Mouse (Mus musculus) lung, postnatal 36 days (tissue): Measurements from ENCODE around the gene Fggy.
A peak's percentile ranks its signal among the peaks of the same experiment; 100 is the strongest.

Experiments
- DNase-seq: peaks from one replicate; pipeline ENCODE4 v3.0.0; 2022; ENCODE audit warnings: mixed read lengths

The Fggy gene

DNA sequence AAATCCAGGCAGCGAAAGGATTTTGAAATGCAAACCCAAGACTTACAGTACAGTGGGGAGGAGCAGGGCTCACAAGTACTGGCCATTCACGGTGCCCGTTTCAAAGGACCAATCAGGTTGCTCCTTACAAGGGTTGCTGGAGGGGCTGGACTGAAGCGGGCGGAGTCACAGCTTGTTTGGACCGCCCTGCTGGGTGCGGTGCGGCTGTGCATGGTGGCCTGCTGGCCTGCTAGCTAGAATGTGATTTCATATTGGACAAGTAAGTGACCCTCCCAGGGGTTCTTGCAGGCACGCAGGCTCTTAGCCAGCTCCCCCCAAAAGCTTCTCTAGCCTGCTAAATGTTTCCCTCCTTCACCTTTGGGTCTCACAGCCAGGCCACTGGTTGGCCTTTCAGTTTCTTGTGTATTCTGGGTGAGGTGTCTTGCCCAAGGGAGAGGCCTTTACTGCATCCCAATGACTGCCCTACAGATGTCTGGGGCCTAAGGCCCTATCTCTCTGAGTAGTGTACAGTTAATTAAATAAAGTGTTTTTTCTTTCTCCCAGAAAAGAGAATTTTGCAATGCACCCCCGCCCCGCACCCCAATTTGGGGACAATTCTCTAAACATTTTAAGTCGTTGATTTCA is at the start of gene Fggy:
TSS of gene Fggy (plus strand) at position 175 of the 624 bp plus-strand sequence.
- DNase-seq, result peak; percentile 99

DNA sequence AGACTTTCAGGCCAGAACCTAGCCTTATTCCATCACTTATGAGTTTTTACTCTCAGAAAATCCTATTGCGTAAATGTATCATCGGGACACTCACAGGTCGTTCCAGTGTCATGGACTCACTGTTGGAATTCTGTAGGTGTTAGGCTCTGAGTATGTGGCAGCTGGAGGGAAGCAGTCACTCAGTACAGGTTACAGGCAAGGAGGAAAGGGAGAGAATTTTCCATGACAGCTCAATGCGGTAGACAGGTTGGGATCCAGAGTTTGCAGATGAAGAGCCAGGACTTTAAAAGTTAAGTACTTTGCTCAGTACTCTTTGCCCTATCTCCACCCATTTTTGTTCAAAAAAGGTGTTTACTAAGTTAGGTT is 49.4 kb upstream of the Fggy start:
- DNase-seq, result no peak

GRCm38 (mm10) chr4:95518382-95518781 is 38.9 kb upstream of the Fggy start:
- DNase-seq, result no peak

DNA sequence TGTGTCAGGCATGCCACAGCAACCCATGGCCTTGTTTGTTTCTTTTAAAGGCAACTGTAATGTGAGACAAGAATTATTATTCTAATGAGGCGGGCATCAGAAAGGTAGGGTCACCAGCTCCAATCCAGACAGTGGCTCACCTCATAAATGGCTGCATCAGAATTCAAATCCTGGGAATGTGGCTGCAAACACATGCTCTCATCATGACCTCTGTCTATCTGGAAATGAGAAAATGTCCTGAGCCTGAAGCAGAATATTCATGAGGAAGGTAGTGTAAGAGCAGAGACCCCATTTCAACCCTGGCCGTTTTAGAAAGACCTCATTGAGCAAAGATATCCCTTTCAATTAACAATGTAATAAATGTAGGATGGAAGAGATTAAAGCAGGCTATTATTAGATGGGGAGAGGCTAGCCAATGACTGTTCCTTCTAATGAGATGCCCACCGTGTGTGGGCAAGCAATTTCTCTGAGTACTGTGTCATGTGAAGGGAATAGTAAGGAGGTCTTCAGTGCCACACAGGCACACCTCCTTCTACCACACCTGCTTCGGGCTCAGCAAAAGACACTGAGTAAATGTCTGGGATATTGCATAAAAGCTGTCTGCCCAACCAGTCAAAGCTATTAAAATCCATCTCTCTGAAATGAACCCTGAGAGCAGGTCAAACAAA is 37.2 kb upstream of the Fggy start:
- DNase-seq, result no peak

DNA sequence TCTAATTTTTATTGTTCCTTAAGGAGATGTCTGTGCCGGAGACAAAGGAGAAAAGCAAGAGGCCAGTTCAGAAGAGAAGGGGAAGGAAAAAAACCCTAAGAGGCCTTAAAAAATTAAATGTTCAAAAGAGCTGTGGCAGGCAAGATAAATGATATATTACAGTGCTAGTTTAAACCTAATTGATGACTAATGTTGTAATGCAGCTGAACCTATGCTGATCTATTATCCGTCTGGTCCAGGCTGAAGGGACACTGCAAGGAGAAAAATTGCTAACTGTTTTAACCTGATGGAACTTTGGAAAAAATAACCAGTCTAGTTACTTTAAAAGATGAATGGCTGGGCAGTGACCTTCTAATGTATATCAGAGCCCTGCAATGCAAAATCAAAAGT is 36.7 kb upstream of the Fggy start:
- DNase-seq, result no peak

- peak; percentile 17 for DNase-seq
Observed at GRCm38 (mm10) chr4:95526588-95526987, 30.7 kb upstream of the Fggy start.

DNA sequence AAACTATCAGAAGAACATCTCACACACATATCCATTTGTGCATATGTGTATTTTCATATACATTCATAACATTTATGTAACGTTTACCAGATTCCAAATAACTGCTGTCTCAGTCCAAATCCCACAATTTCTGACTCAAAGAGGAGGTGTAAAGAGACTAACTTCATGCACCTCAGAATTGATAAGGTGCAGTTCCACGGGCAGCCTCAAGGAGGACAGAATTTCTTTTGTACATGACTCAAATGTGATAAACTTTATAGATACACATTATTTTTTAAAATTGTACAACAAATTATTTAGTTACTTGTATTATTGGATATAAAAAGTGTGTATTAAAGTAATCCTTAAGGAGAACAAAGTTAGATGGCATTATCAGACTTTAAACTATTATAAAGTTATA is 26.6 kb upstream of the Fggy start:
- DNase-seq, result no peak

DNA sequence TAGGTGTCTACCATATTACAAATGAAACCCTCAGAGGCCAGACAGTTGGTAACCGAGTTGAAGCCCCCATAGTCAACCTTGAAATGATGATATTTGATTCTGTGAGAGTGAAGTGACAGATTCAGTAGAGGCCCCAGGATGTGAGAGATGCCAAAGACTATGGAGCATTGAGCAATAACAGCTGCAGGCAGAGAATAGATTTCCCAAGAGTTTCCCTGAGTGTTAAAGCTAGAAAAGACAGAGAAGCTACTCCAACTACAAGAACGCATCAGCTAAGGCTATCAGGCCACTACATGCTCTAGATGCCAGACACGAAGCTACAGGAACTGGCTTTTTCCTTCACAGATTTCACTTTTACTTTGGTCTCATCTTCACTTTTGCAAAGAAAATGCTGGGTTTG is 23.4 kb upstream of the Fggy start:
- DNase-seq, result peak; percentile 20

GRCm38 (mm10) chr4:95541382-95542038 is 15.8 kb upstream of the Fggy start:
- DNase-seq, result no peak

- no peak for DNase-seq
Observed at GRCm38 (mm10) chr4:95542039-95542790, 15.1 kb upstream of the Fggy start.

GRCm38 (mm10) chr4:95543529-95543928 is 13.8 kb upstream of the Fggy start:
- peak; percentile 42 for DNase-seq

- DNase-seq, result peak; percentile 1
Observed at GRCm38 (mm10) chr4:95556663-95557332, 509 bp upstream of the Fggy start.

DNA sequence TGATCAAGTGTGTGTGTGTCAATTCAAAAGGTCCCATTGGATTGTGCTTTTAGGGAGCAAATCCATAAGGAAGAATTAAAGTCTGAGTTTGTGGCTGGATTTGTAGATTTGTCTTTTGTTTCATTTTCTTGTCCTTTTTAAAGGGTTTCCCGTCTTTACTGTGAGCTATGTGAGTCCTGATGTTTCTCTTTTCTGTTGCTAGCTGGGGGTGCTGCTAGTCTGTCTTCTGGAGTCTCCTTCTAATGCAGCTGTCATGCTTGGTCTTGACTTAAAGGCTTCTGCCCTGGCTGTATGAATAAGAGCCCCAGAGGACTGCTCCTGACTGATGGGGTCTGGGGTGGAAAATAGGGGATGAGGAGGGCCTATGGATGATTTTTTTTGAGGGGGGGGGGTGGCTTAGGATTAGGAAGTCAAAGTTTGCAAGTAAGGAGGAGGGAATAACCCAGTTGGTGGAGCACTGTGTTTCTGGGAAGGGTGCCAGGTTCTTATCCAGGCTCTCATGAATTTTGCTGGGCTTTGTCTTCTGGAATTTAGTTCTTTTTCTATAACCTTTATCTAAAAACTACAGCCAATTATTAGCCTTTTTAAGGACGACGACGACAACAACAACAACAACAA is 1.1 kb downstream of the Fggy start:
- peak; percentile 71 for DNase-seq

- DNase-seq, result no peak
Observed at GRCm38 (mm10) chr4:95571621-95572020, 14.3 kb downstream of the Fggy start.

DNA sequence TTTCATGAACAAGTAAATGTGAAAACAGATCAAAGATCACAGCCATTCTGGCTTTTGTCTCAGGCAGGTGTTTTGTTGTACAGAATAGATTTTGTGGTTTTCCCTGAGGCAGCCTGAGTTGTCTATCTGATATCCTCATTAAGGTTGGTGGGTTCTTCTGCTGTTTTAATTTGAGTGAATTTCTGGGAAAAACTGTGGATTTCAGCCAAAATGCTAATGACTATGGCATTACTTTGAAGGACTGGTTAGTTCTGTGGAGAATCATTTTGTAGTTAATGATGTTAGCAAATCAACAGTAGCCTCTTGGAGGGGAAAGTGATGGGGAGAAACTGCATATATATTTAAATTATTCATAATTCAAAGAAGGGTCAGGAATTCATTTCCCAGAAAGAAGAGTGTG is 16.4 kb downstream of the Fggy start:
- no peak for DNase-seq

DNA sequence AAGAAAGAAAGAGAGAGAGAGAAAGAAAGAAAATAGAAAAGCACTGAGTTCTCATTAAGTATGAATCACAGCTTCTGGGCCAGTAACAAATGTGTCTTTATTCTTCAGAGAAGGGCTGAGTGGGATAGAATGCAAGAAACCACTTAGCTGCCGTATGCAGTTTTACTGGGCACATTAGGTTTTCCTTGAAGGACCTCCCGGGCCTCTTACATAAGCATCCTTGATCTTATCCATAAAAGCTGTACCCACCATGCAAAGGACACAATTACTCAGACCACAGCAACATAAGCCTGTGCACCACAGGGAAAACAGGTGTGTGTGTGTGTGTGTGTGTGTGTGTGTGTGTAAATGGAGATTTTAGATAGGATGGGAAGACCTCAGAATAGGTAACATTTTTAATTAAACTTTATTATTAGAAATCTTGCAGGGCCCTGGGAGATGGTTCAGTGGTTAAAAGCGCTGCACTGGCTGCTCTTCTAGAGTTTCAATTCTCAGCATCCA is 18.2 kb downstream of the Fggy start:
- no peak for DNase-seq

- no peak for DNase-seq
Observed at GRCm38 (mm10) chr4:95579183-95579582, 21.9 kb downstream of the Fggy start.

DNA sequence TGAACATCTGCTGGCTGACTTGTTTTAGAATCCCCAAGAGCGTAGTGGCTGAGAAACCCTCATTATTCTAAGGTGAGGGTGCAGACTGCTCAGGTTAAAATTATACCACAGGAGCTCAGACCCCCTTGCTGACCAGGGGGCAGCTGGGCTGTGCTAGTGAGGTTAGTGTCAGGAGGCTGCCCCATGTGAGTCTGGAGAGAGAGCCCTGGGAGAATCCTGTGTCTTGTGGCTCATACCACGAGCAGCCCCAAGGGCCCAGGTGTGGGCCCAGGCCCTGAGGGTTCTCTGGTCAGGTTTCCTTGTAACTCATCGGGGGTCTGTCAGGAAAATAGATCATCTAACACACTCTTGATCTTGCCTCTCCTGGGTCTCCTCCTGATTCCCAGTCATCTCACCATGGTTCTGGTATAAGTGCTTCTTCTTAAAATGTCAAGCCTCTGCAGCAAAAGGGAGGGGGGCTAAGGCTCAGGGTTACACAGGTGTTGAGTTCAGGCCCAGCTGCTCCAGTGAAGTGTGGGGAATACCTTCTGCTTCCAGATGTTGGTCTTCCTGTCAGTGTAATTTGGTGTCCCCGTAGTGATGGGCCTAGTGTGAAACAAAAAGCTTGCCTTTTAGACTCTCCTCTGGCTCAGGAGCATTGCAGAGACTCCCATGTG is 26.9 kb downstream of the Fggy start:
- DNase-seq, result no peak

DNA sequence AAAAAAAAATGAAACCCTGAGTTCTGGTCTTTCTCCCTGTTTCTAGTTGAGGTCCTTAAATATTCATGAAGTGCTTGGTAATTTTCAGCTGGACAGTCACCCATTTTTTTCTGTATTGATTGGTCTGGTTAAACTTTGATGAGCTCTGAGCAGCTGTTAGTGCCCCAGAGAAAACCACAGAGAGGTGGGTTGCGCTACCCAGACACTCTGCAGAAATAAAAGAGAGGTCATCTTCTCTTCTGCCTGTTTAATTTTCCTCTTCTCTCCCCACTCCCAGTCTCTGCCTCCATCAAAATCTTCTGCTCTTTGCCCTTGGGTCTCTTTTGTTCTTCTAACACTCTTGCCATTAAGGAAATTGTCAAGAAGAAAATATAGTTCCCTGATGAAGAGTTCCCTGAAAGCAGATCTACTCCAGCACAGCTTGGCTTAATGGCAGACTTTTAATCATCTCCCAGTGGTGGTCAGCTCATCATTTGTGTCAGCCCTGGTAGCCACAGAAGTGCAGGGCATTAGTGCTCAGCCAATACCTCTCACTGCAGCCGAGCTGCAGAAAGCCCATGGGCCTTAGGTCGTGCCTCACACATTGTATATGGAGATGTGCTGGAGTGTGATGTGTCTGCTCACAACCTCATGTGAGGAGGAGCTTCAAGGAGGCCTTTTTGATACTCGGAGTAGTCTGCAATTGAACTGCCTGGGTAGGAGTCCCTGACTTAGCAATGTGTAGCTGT is 29.1 kb downstream of the Fggy start:
- DNase-seq, result no peak

GRCm38 (mm10) chr4:95588722-95589283 is 31.5 kb downstream of the Fggy start:
- no peak for DNase-seq

DNA sequence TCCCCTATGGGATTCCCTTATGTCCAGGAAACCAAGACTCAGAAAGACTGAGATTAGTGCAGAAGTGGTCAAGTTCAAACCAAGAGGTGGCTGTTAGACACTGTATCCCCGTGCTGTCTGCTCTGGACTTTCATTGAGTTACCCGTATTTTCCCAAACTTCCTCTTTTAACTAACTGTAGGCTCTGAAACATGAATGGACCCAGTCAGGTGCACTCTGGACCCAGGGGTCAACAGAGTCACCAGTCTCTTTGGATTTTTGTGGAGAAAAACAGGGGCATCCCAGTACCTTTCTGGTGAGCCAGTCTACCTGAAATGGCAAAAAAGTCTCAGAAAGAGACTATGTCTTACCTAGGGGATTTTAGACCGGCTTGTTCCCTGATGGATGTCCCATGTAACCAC is 33.6 kb downstream of the Fggy start:
- no peak for DNase-seq
